Mouse (Mus musculus): ENCODE results near the gene Hbp1.

DNA sequence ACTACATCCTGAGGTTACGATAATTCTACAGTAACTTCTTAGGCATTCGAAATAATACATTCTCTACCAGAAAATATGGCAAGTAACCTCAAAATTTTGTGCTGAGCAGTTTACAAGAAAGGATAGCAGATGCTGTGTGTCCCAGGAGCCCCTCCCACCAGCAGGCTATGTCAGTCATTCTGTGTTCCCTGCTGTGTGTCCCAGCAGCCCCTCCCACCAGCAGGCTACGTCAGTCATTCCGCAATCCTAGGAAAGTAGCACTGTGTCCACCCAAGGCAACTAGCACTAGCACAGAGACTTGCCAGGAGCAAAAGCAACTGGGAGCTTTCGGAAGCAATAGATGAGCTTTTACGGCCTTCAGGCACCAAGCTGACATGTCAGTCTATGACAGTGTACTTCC is 13.7 kb upstream of the Hbp1 start:
- TF ChIP-seq CTCF (IDR thresholded peaks at IDR 0.05; ENCODE audit: extremely low read depth, insufficient read length, insufficient replicate concordance, low read depth, low read length) (no peak), POLR2A (IDR thresholded peaks at IDR 0.05; ENCODE audit: low read depth, low read length) (no peak)
